Mouse (Mus musculus): ENCODE results near the gene Kcna6. TPM values are rescaled to one million over a fixed set of nuclear protein-coding genes. Genes with fewer than 3 reads are reported as not detected.

The Kcna6 gene
- total RNA-seq, 2 experiments from 2014 or later = not detected

DNA sequence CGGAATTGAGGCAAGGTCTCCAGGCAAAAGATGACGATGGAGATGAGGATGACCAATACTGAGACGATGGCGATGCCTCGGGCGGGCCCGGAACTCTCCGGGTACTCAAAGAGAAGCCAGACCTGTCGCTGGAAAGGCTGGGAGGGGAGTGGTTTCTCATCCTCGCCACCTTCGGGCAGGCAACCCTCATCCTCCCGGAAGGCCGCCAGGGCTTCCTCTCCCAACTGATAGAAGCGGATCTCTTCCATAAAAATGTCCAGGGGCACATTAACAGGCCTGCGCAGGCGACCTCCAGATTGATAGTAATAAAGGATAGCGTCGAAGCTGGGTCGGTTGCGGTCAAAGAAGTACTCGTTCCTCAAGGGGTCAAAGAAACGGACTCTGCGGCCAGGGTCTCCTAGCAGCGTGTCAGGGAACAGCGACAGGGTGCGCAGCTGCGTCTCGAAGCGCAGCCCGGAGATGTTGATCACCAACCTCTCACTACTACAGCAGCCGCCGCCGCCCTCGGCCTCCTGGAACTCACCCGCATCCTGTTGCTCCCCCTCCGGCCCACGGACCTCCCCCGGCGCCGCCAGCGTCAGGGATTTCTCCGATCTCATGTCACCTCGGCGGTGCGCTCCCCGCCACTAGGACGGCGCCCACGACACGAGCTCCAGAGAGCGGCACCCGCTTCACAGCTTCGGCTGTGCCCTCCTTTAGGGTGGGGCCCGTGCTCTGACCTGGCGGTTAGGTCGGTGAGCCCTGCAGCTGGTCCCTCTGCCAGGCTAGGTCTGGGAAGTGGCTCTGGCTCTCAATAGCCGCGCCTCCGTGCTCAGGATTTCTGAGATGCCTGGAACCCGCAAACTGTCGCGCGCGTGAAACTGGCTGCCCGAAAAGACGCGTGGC, 906 bp downstream of the Kcna6 start:
- 0 out of 2 replicates have a peak, but pooled peaks have one; percentile 19 for ATAC-seq (replicated peaks; ENCODE audit: low FRiP score, poor library complexity, severe bottlenecking)

DNA sequence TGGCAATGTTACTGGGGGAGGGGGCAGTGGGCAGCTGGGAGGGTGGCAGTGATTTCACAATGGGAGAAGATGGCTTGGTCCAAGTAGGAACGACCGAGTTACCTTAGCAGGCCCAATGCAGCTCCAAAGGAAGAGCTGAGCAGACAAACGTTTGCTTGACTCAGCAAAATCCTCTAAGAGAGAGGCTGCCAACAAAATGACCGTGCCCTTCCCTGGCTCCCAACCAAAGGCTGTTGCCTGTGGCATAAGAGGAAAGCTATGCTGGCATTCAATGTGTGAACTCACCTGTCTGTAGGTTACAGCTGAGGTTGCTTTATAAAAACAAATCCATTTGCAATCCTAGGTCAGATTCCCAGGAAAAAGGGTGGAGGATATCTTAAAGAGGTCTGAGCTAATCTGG, 3.5 kb downstream of the Kcna6 start:
- no peak for ATAC-seq (replicated peaks; ENCODE audit: low FRiP score, poor library complexity, severe bottlenecking)

DNA sequence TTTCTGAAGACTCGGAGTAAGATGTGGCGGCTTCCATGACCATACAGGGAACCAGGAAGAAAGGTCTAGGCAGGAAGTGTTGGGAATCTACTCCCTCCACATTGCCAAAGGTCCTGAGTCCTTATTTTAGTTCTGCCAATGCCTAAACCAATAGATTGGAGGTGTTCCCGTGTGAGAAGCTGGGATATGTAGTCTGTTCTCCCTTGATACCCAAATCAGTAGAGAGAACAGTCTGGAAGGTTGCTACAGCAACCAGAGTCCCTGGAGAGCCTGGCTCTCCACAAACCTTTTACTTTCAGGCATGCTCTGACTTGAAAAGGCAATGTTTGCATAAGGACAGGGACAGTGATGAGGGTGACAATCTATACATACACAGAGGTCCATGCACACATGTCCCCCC, 4.7 kb downstream of the Kcna6 start:
- ATAC-seq (replicated peaks; ENCODE audit: low FRiP score, poor library complexity, severe bottlenecking) = no peak

DNA sequence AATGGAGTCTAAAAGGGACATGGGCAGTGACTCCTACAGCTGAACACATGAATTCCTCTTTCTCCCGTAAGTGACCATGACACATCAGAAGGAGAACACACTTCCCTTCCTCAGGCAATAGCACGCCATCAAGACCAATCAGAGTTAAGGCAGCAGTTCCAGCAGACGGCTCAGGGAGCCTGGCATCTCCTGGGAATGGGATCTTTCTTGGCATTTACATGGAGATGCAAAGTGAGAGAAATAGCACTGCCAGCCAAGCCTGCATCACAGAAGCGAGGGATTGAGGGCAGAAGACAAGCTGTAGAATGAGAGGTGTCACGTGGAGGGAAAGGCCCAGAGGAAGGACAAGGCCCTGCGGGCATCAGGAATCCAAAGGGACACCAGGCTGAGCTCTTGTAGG, 7.8 kb downstream of the Kcna6 start:
- ATAC-seq (replicated peaks; ENCODE audit: low FRiP score, poor library complexity, severe bottlenecking) = no peak

DNA sequence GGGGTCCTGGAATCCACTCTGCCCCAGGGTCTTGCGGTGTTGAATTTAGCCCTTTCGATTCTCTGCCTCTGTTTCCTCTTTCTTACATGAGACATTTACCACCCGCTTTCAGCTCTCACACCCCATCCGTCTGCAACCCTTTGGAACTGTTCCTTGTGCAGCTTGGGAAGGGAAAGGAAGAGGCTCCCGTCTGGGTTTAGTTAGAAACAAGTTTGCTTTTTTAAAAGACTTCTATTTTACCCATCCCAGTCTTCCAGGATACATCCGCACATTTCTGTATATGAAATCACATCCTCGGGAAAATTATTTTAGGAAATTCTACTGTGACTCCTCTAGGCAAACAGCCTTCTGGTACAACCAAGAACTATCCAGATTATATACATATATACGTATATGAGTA, 11.7 kb downstream of the Kcna6 start:
- ATAC-seq (replicated peaks; ENCODE audit: low FRiP score, poor library complexity, severe bottlenecking) = no peak

DNA sequence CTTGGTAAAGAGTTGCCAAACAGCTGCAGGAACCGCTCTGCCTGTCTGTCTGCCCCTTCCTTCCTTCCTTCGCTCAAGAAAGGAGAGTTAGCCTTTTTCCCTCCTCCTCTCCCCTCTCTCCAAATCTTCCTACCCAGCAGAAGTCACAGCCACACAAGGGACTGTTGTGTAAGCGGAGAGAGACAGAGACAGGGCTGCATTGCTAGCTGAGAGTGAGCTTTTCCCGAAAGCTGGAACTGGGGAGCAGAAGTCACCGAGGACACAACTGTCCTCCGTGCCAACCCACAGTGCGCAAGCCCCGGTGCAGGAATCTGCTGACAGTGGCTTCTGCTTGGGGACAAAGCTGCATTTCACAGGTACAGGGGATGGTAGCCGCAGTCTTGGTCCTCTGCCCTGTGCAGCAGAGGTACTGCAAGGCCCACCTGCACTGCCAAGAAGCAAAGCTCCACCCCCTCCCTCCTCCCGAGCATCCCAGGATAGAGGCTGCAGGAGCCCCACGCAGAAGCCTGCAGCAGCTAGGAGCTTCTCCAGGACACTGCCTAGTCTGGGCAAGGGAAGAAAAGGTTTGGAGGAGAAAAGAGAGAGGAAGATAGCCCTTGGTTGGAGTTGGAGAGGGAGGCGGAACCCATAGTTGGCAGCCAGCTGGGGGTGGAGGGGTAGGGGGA, 21.9 kb downstream of the Kcna6 start:
- no peak for ATAC-seq (replicated peaks; ENCODE audit: low FRiP score, poor library complexity, severe bottlenecking)

DNA sequence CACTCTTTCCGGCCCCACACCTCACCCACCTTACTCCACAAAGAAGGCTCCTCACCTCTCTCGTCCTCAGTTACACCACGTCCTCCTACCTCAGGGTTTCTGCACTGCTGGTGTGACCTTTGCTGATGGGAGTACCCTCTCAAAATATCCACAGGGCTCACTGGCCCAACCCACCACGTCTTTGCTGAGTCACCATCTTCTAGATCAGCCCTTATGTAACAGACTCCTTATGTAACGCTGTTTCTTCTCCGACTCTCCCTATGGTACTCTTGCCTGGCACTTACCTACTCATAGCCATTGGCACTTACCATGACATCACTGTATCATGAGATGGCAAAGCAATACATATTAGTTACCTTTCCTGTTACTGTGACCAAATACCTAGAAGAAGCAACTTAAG, 27.9 kb downstream of the Kcna6 start:
- no peak for ATAC-seq (replicated peaks; ENCODE audit: low FRiP score, poor library complexity, severe bottlenecking)

DNA sequence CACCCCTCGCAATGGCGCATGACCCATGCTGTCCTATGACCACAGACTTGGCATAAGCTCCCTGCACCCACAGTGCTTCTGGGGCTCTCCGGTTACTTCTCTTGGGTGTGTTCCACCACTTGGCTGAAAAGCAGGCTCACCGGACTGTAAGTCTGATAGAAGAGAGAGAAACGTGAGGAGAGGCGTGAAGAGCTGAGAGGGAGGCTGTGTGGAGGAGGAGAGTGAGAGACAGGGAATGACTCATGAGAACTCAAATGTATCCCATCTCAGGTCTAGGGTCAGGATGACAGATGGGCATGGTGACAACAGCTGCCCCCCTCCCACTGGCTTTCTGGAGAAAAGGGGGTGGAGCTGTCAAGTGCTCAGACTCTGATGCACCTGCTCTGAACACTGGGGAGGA, 34.5 kb downstream of the Kcna6 start:
- ATAC-seq (replicated peaks; ENCODE audit: low FRiP score, poor library complexity, severe bottlenecking) = no peak

DNA sequence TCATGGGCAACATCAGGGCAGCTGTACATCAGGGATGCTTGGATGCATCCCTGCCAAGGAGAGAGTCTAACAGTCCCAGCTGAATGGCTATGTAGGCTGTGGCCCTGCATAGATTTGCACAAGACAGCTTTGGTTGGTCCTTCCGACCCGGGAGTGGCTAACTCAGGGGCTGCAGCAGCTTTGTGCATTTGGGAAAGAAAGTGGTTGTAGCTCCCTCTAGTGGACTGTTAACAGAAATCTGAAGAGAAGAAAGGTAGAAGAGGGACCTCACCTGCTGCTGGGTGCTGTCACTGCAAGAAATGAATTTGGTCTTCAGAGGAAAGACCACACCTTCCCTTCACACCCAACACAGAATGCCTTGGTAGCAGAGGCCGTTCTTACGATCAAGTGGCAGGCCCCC, 36.0 kb downstream of the Kcna6 start:
- no peak for ATAC-seq (replicated peaks; ENCODE audit: low FRiP score, poor library complexity, severe bottlenecking)

DNA sequence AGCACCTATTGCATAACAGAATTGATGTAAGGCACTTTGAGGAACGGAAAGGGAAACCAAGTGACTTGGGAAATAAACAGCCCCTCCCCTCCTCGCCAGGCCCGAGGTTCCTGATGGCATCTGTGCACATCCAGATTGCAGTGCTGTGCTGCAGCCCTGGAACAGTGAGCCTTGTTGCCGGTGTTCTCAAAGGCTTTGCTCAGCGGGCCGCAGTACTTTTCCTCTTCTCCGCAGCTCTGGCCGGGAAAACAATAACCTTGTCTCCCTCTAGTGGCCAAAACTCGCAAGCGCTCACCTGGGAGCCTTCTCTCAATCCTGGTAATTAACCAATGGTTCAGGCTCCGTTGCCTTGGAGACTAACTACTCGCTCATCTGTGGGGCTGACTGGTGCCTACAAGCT, 38.4 kb downstream of the Kcna6 start:
- no peak for ATAC-seq (replicated peaks; ENCODE audit: low FRiP score, poor library complexity, severe bottlenecking)

DNA sequence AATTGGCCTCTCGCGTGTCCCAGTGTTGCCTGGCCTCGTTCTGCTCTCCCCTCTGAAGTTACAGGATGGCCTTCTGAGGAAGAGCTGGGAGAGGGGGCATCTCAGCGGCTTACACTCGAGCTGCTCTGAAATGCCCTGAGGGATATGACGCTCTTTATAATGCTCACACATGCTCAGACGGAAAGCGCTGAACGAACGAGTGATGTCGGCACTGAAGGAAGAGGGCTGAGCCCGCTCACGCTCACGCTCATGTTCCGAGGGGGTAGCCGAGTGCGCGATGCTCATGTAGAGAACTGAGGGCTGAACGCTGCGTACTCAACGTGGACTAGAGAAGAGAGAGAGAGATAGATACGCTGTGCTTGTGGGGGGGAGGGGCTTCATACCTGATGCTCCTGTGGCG, 39.3 kb downstream of the Kcna6 start:
- no peak for ATAC-seq (replicated peaks; ENCODE audit: low FRiP score, poor library complexity, severe bottlenecking)

DNA sequence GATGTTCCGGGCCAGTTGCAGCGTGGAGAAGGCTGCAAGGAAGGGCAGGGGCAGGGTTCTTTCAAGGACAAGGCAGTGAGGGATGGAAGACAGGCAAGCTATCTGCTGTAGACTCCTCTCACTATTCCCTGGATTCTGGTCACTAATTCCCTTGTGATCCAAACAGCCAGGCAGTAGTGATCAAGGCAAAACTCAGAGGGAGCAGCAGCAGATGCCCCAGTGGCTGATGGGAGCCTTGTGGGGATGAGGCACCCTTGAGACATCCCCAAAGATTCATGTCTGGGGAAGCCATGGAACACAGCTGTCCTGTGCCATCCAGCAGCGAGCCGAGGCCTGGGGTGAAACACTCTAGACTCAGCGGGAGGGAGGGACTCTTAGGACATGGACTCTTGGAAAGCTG, 40.5 kb downstream of the Kcna6 start:
- no peak for ATAC-seq (replicated peaks; ENCODE audit: low FRiP score, poor library complexity, severe bottlenecking)

DNA sequence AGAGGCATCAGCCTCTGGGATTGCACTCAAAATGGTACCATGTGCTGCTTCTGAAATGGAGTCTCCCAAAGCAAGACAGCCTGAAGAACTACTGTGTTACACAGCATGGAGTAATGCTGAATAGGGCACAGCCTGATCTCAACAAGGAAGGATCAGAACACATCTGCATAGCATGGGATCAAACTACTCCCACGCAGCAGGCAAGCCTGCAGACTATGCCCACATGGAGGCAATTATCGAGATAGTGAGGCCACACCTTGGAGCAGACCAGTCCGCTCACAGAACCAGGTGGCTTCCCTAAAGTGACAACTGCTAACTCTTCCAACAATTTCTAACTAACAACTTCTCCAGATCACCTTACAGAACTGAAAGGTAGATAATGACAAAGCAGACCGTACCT, 53.4 kb downstream of the Kcna6 start:
- ATAC-seq (replicated peaks; ENCODE audit: low FRiP score, poor library complexity, severe bottlenecking) = no peak

DNA sequence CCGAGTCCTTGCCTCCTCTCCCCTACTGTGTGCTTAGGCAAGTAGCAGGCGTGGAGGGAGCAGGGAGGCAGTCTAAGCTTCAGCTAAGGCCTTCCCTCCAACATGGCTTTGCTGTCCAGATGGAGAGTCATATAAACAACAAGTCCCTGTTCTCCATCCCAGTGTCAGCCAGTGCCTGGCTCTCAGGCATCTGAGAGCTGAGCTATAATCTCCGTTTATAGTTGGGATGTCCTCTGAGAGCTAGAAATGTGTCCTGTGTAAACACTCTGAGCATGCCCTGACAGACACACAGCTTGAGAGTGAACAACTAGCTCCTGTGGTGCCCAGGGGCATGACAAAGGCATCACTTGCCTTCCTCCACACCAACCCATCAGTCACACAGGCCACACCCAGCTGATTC, 55.3 kb downstream of the Kcna6 start:
- ATAC-seq (replicated peaks; ENCODE audit: low FRiP score, poor library complexity, severe bottlenecking) = no peak

DNA sequence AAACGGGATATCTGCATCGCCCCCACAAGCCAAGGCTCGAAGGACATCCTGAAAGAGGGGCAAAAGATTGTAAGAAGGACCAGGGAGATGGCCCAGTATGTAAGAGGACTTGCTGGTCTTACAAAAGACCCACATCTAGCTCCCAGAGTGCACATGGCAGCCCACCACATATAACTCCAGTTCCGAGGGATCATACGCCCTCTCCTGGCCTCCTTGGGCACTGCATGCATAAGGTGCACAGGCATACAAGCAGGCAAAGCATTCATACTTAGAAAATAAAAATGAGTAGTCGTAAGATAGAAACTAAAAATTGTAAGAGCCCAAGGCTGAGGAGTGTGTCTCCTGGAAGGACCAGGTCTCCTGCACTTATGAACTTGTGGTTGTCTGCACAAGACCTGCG, 61.5 kb downstream of the Kcna6 start:
- no peak for ATAC-seq (replicated peaks; ENCODE audit: low FRiP score, poor library complexity, severe bottlenecking)

DNA sequence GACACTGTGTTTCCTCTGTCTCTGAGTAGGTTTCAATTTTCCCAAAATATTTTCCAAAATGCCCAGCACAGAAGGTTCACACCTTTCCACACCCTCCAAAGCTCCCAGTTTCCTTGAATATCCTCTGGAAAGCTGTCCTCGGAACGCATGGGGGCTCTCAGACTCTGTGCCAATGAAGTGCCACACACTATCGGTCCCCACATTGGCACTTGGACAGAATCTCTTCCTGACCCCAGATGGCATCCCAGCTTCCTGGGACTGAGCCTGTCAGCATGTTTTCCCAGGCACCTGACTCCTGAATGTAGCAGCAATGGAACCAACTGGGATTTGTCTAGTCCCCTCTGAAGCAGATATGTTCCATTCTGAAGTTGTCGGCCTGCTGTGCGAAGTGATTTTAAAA, 73.5 kb downstream of the Kcna6 start:
- ATAC-seq (replicated peaks; ENCODE audit: low FRiP score, poor library complexity, severe bottlenecking) = no peak

DNA sequence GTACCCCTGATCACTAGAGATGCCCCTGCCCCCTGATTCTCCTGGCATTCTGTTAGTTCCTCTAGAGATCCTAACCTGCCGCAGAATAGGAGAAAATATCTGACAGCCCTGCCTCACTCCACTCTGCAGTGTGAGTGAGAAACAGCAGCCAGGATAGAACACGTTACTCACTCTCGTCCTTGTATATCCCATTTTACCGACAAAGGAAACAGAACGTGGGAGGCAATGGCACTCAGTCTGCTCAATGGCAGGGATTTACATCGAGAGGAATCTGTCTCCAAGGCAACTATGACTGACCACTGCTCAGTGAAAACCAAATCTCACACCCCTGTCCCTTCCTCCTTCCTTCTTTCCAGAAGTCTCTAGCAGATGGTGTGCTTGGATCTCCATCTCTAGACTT, 74.4 kb downstream of the Kcna6 start:
- no peak for ATAC-seq (replicated peaks; ENCODE audit: low FRiP score, poor library complexity, severe bottlenecking)

DNA sequence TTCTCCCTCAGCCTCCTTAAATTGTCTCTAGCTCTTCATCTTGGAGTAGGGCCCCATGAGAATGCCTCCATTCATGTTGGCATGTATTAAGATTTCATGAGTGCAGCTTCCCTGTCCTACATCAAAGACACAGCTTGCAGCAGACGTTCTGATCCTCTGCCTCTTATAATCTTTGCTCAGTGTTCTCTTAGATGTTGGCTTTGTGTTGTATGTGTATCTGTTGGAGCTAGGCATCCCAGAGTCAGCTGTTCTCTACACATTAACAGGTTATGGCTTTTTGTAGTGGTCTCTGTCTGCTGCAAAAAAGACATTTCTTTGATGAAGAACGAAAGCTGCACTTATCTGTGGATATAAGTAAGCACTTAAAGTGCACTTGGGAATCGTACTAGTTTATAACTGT, 75.9 kb downstream of the Kcna6 start:
- ATAC-seq (replicated peaks; ENCODE audit: low FRiP score, poor library complexity, severe bottlenecking) = no peak
